Mouse (Mus musculus) G1E (cell line): ENCODE measurements around the gene Gxylt1.

Source experiments
- CTCF ChIP-seq: IDR thresholded peaks from 2 replicates; pipeline ENCODE4 v1.5.1; 2012; ENCODE audit warnings: low read depth, low read length, inconsistent platforms, mixed read lengths
- GATA1 ChIP-seq: IDR thresholded peaks from 2 replicates; pipeline ENCODE4 v1.6.1; 2012; ENCODE audit warnings: borderline replicate concordance, low read length, inconsistent platforms, mixed read lengths
- GATA2 ChIP-seq: IDR thresholded peaks from 2 replicates; pipeline ENCODE4 v1.6.1; 2012; ENCODE audit warnings: low read depth, low read length, inconsistent platforms, borderline replicate concordance
- POLR2AphosphoS5 ChIP-seq: IDR thresholded peaks from 2 replicates; pipeline ENCODE4 v1.6.1; 2012; ENCODE audit warnings: low read depth, low read length, inconsistent platforms; ENCODE audit not compliant: insufficient replicate concordance
- TAL1 ChIP-seq: conservative IDR thresholded peaks from 2 replicates; pipeline ENCODE4 v1.6.1; 2012; ENCODE audit warnings: low read depth, low read length, inconsistent platforms, mixed read lengths

DNA sequence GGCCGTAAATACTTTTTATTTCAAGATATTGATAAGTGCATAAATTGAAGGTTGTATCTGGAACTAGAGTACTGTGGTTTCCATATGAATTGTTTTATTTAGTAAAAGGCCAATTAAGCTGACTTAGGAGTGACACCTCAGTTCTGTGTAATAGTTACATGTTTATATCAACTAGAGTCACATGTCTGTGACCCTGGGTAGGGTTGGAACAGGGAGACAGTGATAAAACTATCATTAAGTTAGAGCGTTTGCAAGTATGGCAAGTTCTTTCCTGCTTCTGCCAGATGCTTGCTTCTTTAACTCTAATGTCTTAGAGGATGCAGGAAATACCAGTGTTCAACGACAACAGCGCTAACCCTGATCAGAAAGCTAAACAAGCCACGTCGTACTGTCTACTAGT, 9.3 kb upstream of the Gxylt1 start:
- TF ChIP-seq CTCF (no peak), GATA1 (no peak), TAL1 (no peak), POLR2AphosphoS5 (no peak), GATA2 (no peak)
